In genomic region chr5:75222491-75223265, GRCm38 (mm10) we compare ENCODE assay signal across 17 mouse cellular contexts.
A peak's percentile ranks its signal among the peaks of the same experiment; 100 is the strongest.
DNase-seq lines count a peak whose midpoint lies in the region; ATAC-seq and TF ChIP-seq lines count a peak whose summit lies in the region.
"Had no signal": no experiment of that assay in that cellular context is flagged by ENCODE, and none has a peak within 500 bp of the region (broad histone marks: within the 10 kb centered on the region; RNA-seq: fewer than 3 reads in every experiment).

No protein-coding gene starts in this region.

- H3K4me2 ChIP-seq in embryonic facial prominence, embryonic 11.5 days (ENCODE audit: low read depth, low read length), result no peak overlapping the region
- no peak overlapping the region for H3K4me2 ChIP-seq in hindbrain, embryonic 12.5 days (replicated peaks)
- no peak overlapping the region for H3K4me2 ChIP-seq in midbrain, embryonic 15.5 days
- H3K4me2 ChIP-seq: heart, embryonic 12.5 days; limb, embryonic 13.5 days; lung, embryonic 14.5 days had no signal

- TF ChIP-seq CTCF in brain, embryonic 14.5 days (IDR thresholded peaks at IDR 0.05; ENCODE audit: borderline replicate concordance, extremely low read depth, insufficient read depth, insufficient read length), result no peak

- no peak for TF ChIP-seq POLR2A in brain, embryonic 14.5 days (IDR thresholded peaks at IDR 0.05; ENCODE audit: borderline replicate concordance, extremely low read depth, insufficient read depth, insufficient read length, poor library complexity, severe bottlenecking)

- H3K4me3 ChIP-seq in embryonic facial prominence, embryonic 11.5 days (ENCODE audit: low read depth, low read length), result no peak overlapping the region
- no peak overlapping the region for H3K4me3 ChIP-seq in hindbrain, embryonic 12.5 days
- no peak overlapping the region for H3K4me3 ChIP-seq in midbrain, embryonic 15.5 days
- H3K4me3 ChIP-seq: heart, embryonic 12.5 days; limb, embryonic 13.5 days; megakaryocyte, embryonic 14.5 days had no signal

- DNase-seq in brain, embryonic 14.5 days (ENCODE audit: low read depth), result peak; percentile 81
- peak; percentile 12 for DNase-seq in embryonic facial prominence, embryonic 11.5 days (ENCODE audit: low spot score)
- no peak for DNase-seq in adrenal gland, adult (ENCODE audit: inconsistent age in 2 of 2, low spot score in 1 of 2)
- DNase-seq in thymus, postnatal 4 days, result no peak
- DNase-seq in kidney, adult 18-20 months, result no peak
- no peak for DNase-seq in gastrocnemius, adult 18-20 months (ENCODE audit: low spot score)
- DNase-seq: cerebellum, adult 9-11 months; kidney, postnatal 14 days; layer of hippocampus, postnatal 36 days; lung, embryonic 14.5 days had no signal

- H3K27me3 ChIP-seq in embryonic facial prominence, embryonic 11.5 days (ENCODE audit: control insufficient read depth, insufficient read depth, low read length), result no peaks in the 10 kb centered on the region
- no peaks in the 10 kb centered on the region for H3K27me3 ChIP-seq in hindbrain, embryonic 12.5 days
- no peaks in the 10 kb centered on the region for H3K27me3 ChIP-seq in midbrain, embryonic 15.5 days (replicated peaks)
- H3K27me3 ChIP-seq: limb, embryonic 13.5 days had no signal

- H3K4me1 ChIP-seq in embryonic facial prominence, embryonic 11.5 days (ENCODE audit: control insufficient read depth, insufficient read depth, low read length), result no peaks in the 10 kb centered on the region
- peaks cover 16% of the 10 kb centered on the region for H3K4me1 ChIP-seq in hindbrain, embryonic 12.5 days
- H3K4me1 ChIP-seq in midbrain, embryonic 15.5 days, result peaks cover 9% of the 10 kb centered on the region
- H3K4me1 ChIP-seq: limb, embryonic 13.5 days; megakaryocyte, embryonic 14.5 days had no signal

- H3K27ac ChIP-seq in embryonic facial prominence, embryonic 11.5 days (replicated peaks; ENCODE audit: low read depth, low read length), result no peak overlapping the region
- H3K27ac ChIP-seq in hindbrain, embryonic 12.5 days, result peak overlapping the region; percentile 79
- no peak overlapping the region for H3K27ac ChIP-seq in midbrain, embryonic 15.5 days
- H3K27ac ChIP-seq: limb, embryonic 13.5 days; stomach, postnatal 0 days had no signal

- no peak overlapping the region for H3K9ac ChIP-seq in embryonic facial prominence, embryonic 11.5 days (replicated peaks; ENCODE audit: low read length)
- no peak overlapping the region for H3K9ac ChIP-seq in hindbrain, embryonic 12.5 days
- H3K9ac ChIP-seq in midbrain, embryonic 15.5 days, result no peak overlapping the region
- H3K9ac ChIP-seq: heart, embryonic 12.5 days; limb, embryonic 13.5 days; lung, embryonic 14.5 days had no signal

- H3K36me3 ChIP-seq in embryonic facial prominence, embryonic 11.5 days (replicated peaks; ENCODE audit: control insufficient read depth, insufficient read depth, low read depth, low read length), result no peaks in the 10 kb centered on the region
- no peaks in the 10 kb centered on the region for H3K36me3 ChIP-seq in hindbrain, embryonic 12.5 days
- H3K36me3 ChIP-seq in midbrain, embryonic 15.5 days (replicated peaks), result no peaks in the 10 kb centered on the region
- H3K36me3 ChIP-seq: heart, embryonic 12.5 days; limb, embryonic 13.5 days had no signal

- H3K9me3 ChIP-seq in embryonic facial prominence, embryonic 11.5 days (replicated peaks; ENCODE audit: control insufficient read depth, low read length), result no peaks in the 10 kb centered on the region
- H3K9me3 ChIP-seq in hindbrain, embryonic 12.5 days (replicated peaks), result no peaks in the 10 kb centered on the region
- H3K9me3 ChIP-seq in midbrain, embryonic 15.5 days, result no peaks in the 10 kb centered on the region
- H3K9me3 ChIP-seq: limb, embryonic 13.5 days had no signal

- ATAC-seq in embryonic facial prominence, embryonic 11.5 days (replicated peaks; ENCODE audit: insufficient number of reproducible peaks, low FRiP score, low TSS enrichment, low read depth), result peak; percentile 76
- ATAC-seq in hindbrain, embryonic 12.5 days (ENCODE audit: low FRiP score), result peak; percentile 92
- ATAC-seq in midbrain, embryonic 15.5 days (replicated peaks), result peak; percentile 62; the same call in 1 of the 2 replicates
- ATAC-seq: activated CD4-positive, CD25-positive, alpha-beta regulatory T cell, adult 4 months had no signal

- WGBS in embryonic facial prominence, embryonic 11.5 days, result 72% methylated on average over 10 of the region's 10 CpGs
- WGBS in hindbrain, embryonic 12.5 days, result 30% methylated on average over 10 of the region's 10 CpGs
- WGBS in midbrain, embryonic 15.5 days, result 41% methylated on average over 10 of the region's 10 CpGs

Comparison
In these comparisons a context has a peak if more than half of its experiments do, and no peak if none do; other contexts are left out.
1. DNase-seq: peak in brain, embryonic 14.5 days (single experiment) and embryonic facial prominence, embryonic 11.5 days (single experiment); none in adrenal gland, adult (0 of 2), thymus, postnatal 4 days (single experiment), kidney, adult 18-20 months (single experiment) and gastrocnemius, adult 18-20 months (single experiment).
2. Peak in every context shown above with its lines, with median percentiles within 50 percentile points of each other: ATAC-seq.